Comparison of ENCODE assay signal across 21 mouse cellular contexts in genomic region chr13:99377055-99377454, GRCm38 (mm10). TPM values are rescaled to one million over a fixed set of nuclear protein-coding genes. Genes with fewer than 3 reads are reported as not detected.
DNase-seq lines count a peak whose midpoint lies in the region; ATAC-seq and TF ChIP-seq lines count a peak whose summit lies in the region.
"Had no signal": no experiment of that assay in that cellular context is flagged by ENCODE, and none has a peak within 500 bp of the region (broad histone marks: within the 10 kb centered on the region; RNA-seq: fewer than 3 reads in every experiment).

No protein-coding gene starts in this region.

- DNase-seq in heart, adult 11 months, result peak; percentile 73
- DNase-seq in heart, adult 8-10 months (ENCODE audit: low spot score), result no peak
- DNase-seq in liver, postnatal 0 days, result no peak
- no peak for DNase-seq in liver, embryonic 11.5 days (ENCODE audit: low spot score)
- no peak for DNase-seq in testis, postnatal 14 days (ENCODE audit: low spot score)
- DNase-seq: adrenal gland, adult 2 months; adrenal gland, adult 8-10 months; adrenal gland, postnatal 10 days; adrenal gland, postnatal 14 days; adrenal gland, postnatal 25 days; adrenal gland, postnatal 36 days; B cell, adult 2 months; cerebellum, adult 11 months; cerebellum, adult 11-12 months; cerebellum, adult 18-20 months had no signal

- TF ChIP-seq POLR2A in testis, adult 2 months (IDR thresholded peaks at IDR 0.05; ENCODE audit: control insufficient read depth, low read depth, low read length), result no peak

- 0 out of 2 replicates have a peak, but pooled peaks cover 1% of the 10 kb centered on the region for H3K36me3 ChIP-seq in liver, postnatal 0 days (replicated peaks; ENCODE audit: insufficient read depth, low read length)
- peaks cover 5% of the 10 kb centered on the region; the same call in 1 of the 2 replicates for H3K36me3 ChIP-seq in liver, embryonic 11.5 days (ENCODE audit: control insufficient read depth, insufficient read depth, low read length)
- no peaks in the 10 kb centered on the region for H3K36me3 ChIP-seq in testis, adult 2 months (ENCODE audit: control insufficient read depth, insufficient read depth, low read length)

- no peaks in the 10 kb centered on the region for H3K4me1 ChIP-seq in liver, postnatal 0 days (ENCODE audit: insufficient read depth)
- H3K4me1 ChIP-seq in liver, embryonic 11.5 days (replicated peaks; ENCODE audit: control insufficient read depth, insufficient read depth, low read length), result no peaks in the 10 kb centered on the region
- H3K4me1 ChIP-seq in testis, adult 2 months (ENCODE audit: control insufficient read depth, insufficient read depth, low read length), result no peaks in the 10 kb centered on the region

- H3K9ac ChIP-seq in liver, postnatal 0 days (replicated peaks), result no peak overlapping the region
- no peak overlapping the region for H3K9ac ChIP-seq in liver, embryonic 11.5 days (ENCODE audit: low read depth, low read length)

- TF ChIP-seq EP300 in liver, postnatal 0 days (IDR thresholded peaks at IDR 0.05; ENCODE audit: low read depth), result no peak

- no peaks in the 10 kb centered on the region for H3K27me3 ChIP-seq in liver, postnatal 0 days (ENCODE audit: insufficient read depth, low read length)
- H3K27me3 ChIP-seq in liver, embryonic 11.5 days (replicated peaks; ENCODE audit: control insufficient read depth, insufficient read depth, low read length), result no peaks in the 10 kb centered on the region
- no peaks in the 10 kb centered on the region for H3K27me3 ChIP-seq in testis, adult 2 months (ENCODE audit: control insufficient read depth, insufficient read depth, low read length)
- H3K27me3 ChIP-seq: CH12.LX, Patski had no signal

- no peak overlapping the region for H3K4me2 ChIP-seq in liver, postnatal 0 days (ENCODE audit: low read depth, low read length)
- H3K4me2 ChIP-seq in liver, embryonic 11.5 days, result no peak overlapping the region

- H3K9me3 ChIP-seq in liver, postnatal 0 days (ENCODE audit: low read length), result no peaks in the 10 kb centered on the region
- no peaks in the 10 kb centered on the region for H3K9me3 ChIP-seq in liver, embryonic 11.5 days (ENCODE audit: control insufficient read depth, low read length)
- H3K9me3 ChIP-seq: G1E had no signal

- 60% methylated on average over 6 of the region's 6 CpGs for WGBS in liver, postnatal 0 days (ENCODE audit: insufficient replicate concordance)
- WGBS in liver, embryonic 11.5 days, result 90% methylated on average over 6 of the region's 6 CpGs

- ATAC-seq in liver, postnatal 0 days, result peak; percentile 71
- no peak for ATAC-seq in liver, embryonic 11.5 days (replicated peaks; ENCODE audit: low FRiP score)
- ATAC-seq: activated CD4-positive, CD25-positive, alpha-beta regulatory T cell, adult 4 months; CD4-positive, CD25-positive, alpha-beta regulatory T cell, adult 4 months; Patski had no signal

- no peak overlapping the region for H3K4me3 ChIP-seq in liver, postnatal 0 days (ENCODE audit: low read depth, low read length)
- no peak overlapping the region for H3K4me3 ChIP-seq in liver, embryonic 11.5 days (ENCODE audit: low read depth, low read length)
- H3K4me3 ChIP-seq in testis, adult 2 months (ENCODE audit: control insufficient read depth, low read depth, low read length), result no peak overlapping the region

- no peak for TF ChIP-seq CTCF in liver, postnatal 0 days (IDR thresholded peaks at IDR 0.05; ENCODE audit: low read depth)
- no peak for TF ChIP-seq CTCF in testis, adult 2 months (IDR thresholded peaks at IDR 0.05; ENCODE audit: control insufficient read depth, insufficient read depth, insufficient replicate concordance, low read depth, low read length)

- H3K27ac ChIP-seq in liver, postnatal 0 days (ENCODE audit: low read depth), result no peak overlapping the region
- no peak overlapping the region for H3K27ac ChIP-seq in liver, embryonic 11.5 days (ENCODE audit: low read depth, low read length)
- H3K27ac ChIP-seq in testis, adult 2 months (ENCODE audit: control insufficient read depth, insufficient read depth, low read depth, low read length), result peak overlapping the region; percentile 37; the same call in 1 of the 2 replicates

RNA-seq across cellular contexts. Expression of gene Mrps27, which starts 32.5 kb away (rescaled TPM):
- total RNA-seq in heart, adult 8-10 months (2022), result 10 to 100 TPM; 47.2 to 48.0 (median 47.3) TPM
- 16.6 and 17.3 TPM in 2 replicates for polyA plus RNA-seq in liver, postnatal 0 days (2015; fragmentation: Nextera tagmentation; extraction: Ambion mirVana)
- polyA plus RNA-seq in liver, embryonic 11.5 days (2014; fragmentation: Nextera tagmentation; extraction: Ambion mirVana), result 67.4 and 71.9 TPM in 2 replicates
- 6.1 and 8.5 TPM in 2 replicates for polyA plus RNA-seq in testis, adult 2 months (2012; rRNA removed)

RNA-seq across cellular contexts. Expression of gene Ptcd2, which starts 32.5 kb away (rescaled TPM):
- total RNA-seq in heart, adult 8-10 months (2022), result 10 to 100 TPM; 52.6 to 58.1 (median 54.0) TPM
- polyA plus RNA-seq in liver, postnatal 0 days (2015; fragmentation: Nextera tagmentation; extraction: Ambion mirVana), result 23.2 and 23.8 TPM in 2 replicates
- 73.1 and 76.6 TPM in 2 replicates for polyA plus RNA-seq in liver, embryonic 11.5 days (2014; fragmentation: Nextera tagmentation; extraction: Ambion mirVana)
- 12.0 and 12.7 TPM in 2 replicates for polyA plus RNA-seq in testis, adult 2 months (2012; rRNA removed)
